Mouse (Mus musculus): ENCODE results near the gene Pth1r. TPM values are rescaled to one million over a fixed set of nuclear protein-coding genes. Genes with fewer than 3 reads are reported as not detected.

The Pth1r gene
- total RNA-seq, 2 experiments from 2014 or later = 1.3 TPM; not detected in 1

GRCm38 (mm10) chr9:110751412-110751811 is 4.5 kb upstream of the Pth1r start:
- no peak for ATAC-seq (replicated peaks; ENCODE audit: low FRiP score, poor library complexity, severe bottlenecking)

- no peak for ATAC-seq (replicated peaks; ENCODE audit: low FRiP score, poor library complexity, severe bottlenecking)
Observed at GRCm38 (mm10) chr9:110750404-110751187, 3.7 kb upstream of the Pth1r start.

GRCm38 (mm10) chr9:110748451-110748850 is 1.5 kb upstream of the Pth1r start:
- no peak for ATAC-seq (replicated peaks; ENCODE audit: low FRiP score, poor library complexity, severe bottlenecking)

- no peak for ATAC-seq (replicated peaks; ENCODE audit: low FRiP score, poor library complexity, severe bottlenecking)
Observed at GRCm38 (mm10) chr9:110746238-110746637, 707 bp downstream of the Pth1r start.

GRCm38 (mm10) chr9:110745752-110746151 is 1.2 kb downstream of the Pth1r start:
- no peak for ATAC-seq (replicated peaks; ENCODE audit: low FRiP score, poor library complexity, severe bottlenecking)

- no peak for ATAC-seq (replicated peaks; ENCODE audit: low FRiP score, poor library complexity, severe bottlenecking)
Observed at GRCm38 (mm10) chr9:110743456-110744323, 3.3 kb downstream of the Pth1r start.

- no peak for ATAC-seq (replicated peaks; ENCODE audit: low FRiP score, poor library complexity, severe bottlenecking)
Observed at GRCm38 (mm10) chr9:110742951-110743455, 3.9 kb downstream of the Pth1r start.

- ATAC-seq (replicated peaks; ENCODE audit: low FRiP score, poor library complexity, severe bottlenecking) = no peak
Observed at GRCm38 (mm10) chr9:110742295-110742950, 4.5 kb downstream of the Pth1r start.

- ATAC-seq (replicated peaks; ENCODE audit: low FRiP score, poor library complexity, severe bottlenecking) = no peak
Observed at GRCm38 (mm10) chr9:110741711-110742294, 5.1 kb downstream of the Pth1r start, which contains the start of gene Myl3. Gene Myl3 (plus strand): TSS chr9:110741861.

- ATAC-seq (replicated peaks; ENCODE audit: low FRiP score, poor library complexity, severe bottlenecking) = no peak
Observed at GRCm38 (mm10) chr9:110739961-110740360, 7.0 kb downstream of the Pth1r start.

- ATAC-seq (replicated peaks; ENCODE audit: low FRiP score, poor library complexity, severe bottlenecking) = no peak
Observed at GRCm38 (mm10) chr9:110738054-110738453, 8.9 kb downstream of the Pth1r start.

GRCm38 (mm10) chr9:110736362-110736761 is 10.6 kb downstream of the Pth1r start:
- no peak for ATAC-seq (replicated peaks; ENCODE audit: low FRiP score, poor library complexity, severe bottlenecking)

- ATAC-seq (replicated peaks; ENCODE audit: low FRiP score, poor library complexity, severe bottlenecking) = no peak
Observed at GRCm38 (mm10) chr9:110734154-110734553, 12.8 kb downstream of the Pth1r start.

GRCm38 (mm10) chr9:110733102-110733501 is 13.8 kb downstream of the Pth1r start:
- no peak for ATAC-seq (replicated peaks; ENCODE audit: low FRiP score, poor library complexity, severe bottlenecking)

GRCm38 (mm10) chr9:110732623-110733022 is 14.3 kb downstream of the Pth1r start:
- ATAC-seq (replicated peaks; ENCODE audit: low FRiP score, poor library complexity, severe bottlenecking) = no peak

- no peak for ATAC-seq (replicated peaks; ENCODE audit: low FRiP score, poor library complexity, severe bottlenecking)
Observed at GRCm38 (mm10) chr9:110731859-110732258, 15.1 kb downstream of the Pth1r start.

- no peak for ATAC-seq (replicated peaks; ENCODE audit: low FRiP score, poor library complexity, severe bottlenecking)
Observed at GRCm38 (mm10) chr9:110729841-110730240, 17.1 kb downstream of the Pth1r start.

- ATAC-seq (replicated peaks; ENCODE audit: low FRiP score, poor library complexity, severe bottlenecking) = no peak
Observed at GRCm38 (mm10) chr9:110726867-110727266, 20.1 kb downstream of the Pth1r start.

- no peak for ATAC-seq (replicated peaks; ENCODE audit: low FRiP score, poor library complexity, severe bottlenecking)
Observed at GRCm38 (mm10) chr9:110725721-110726135, 21.2 kb downstream of the Pth1r start.

GRCm38 (mm10) chr9:110722060-110722459 is 24.9 kb downstream of the Pth1r start:
- ATAC-seq (replicated peaks; ENCODE audit: low FRiP score, poor library complexity, severe bottlenecking) = no peak
